Mouse (Mus musculus): ENCODE results near the gene Mindy4.

- no peak for TF ChIP-seq CTCF (IDR thresholded peaks at IDR 0.05; ENCODE audit: low read depth)
- no peak for TF ChIP-seq EP300 (IDR thresholded peaks at IDR 0.05; ENCODE audit: low read depth)
Measured at GRCm38 (mm10) chr6:55207786-55208185, 4.6 kb downstream of the Mindy4 start.
